Mouse (Mus musculus): ENCODE measurements around the gene Gm45837. TPM values are rescaled to one million over a fixed set of nuclear protein-coding genes. Genes with fewer than 3 reads are reported as not detected.

Gene Gm45837
- polyA plus RNA-seq (2012; fragmentation: generic; extraction: Trizol) = 0.55 TPM

- H3K36me3 ChIP-seq (ENCODE audit: control insufficient read depth, insufficient read depth) = no peaks in the 10 kb centered on the region
- no peak within 1 kb of the TSS for H3K4me3 ChIP-seq
- no peak within 1 kb of the TSS for H3K4me2 ChIP-seq (ENCODE audit: low read depth)
- H3K27me3 ChIP-seq (ENCODE audit: control insufficient read depth, insufficient read depth, insufficient read length) = no peaks in the 10 kb centered on the region
- H3ac ChIP-seq (ENCODE audit: control insufficient read depth, insufficient read length) = no peak within 1 kb of the TSS
- TF ChIP-seq MYOG (IDR thresholded peaks at IDR 0.05; ENCODE audit: control insufficient read depth in 1 of 3, insufficient read depth in 1 of 3, insufficient read length in 2 of 3, low read depth in 2 of 3) (no peak), POLR2A (IDR thresholded peaks at IDR 0.05; ENCODE audit: insufficient read length, low read depth) (no peak), MYOD1 (IDR thresholded peaks at IDR 0.05; ENCODE audit: control insufficient read depth in 1 of 3, insufficient read length in 2 of 3, low read depth in 2 of 3) (no peak), E2F4 (IDR thresholded peaks at IDR 0.05; ENCODE audit: insufficient read depth) (no peak), SRF (IDR thresholded peaks at IDR 0.05; ENCODE audit: control insufficient read depth, insufficient read length, low read depth) (no peak), POLR2AphosphoS2 (IDR thresholded peaks at IDR 0.05; ENCODE audit: insufficient read length, low read depth) (no peak), MAX (IDR thresholded peaks at IDR 0.05; ENCODE audit: low read depth) (no peak), TCF3 (IDR thresholded peaks at IDR 0.05; ENCODE audit: insufficient read length, low read depth) (no peak), CEBPB (IDR thresholded peaks at IDR 0.05; ENCODE audit: insufficient read depth, poor library complexity, severe bottlenecking) (no peak), TCF12 (IDR thresholded peaks at IDR 0.05; ENCODE audit: insufficient read depth, poor library complexity, severe bottlenecking) (no peak), USF1 (IDR thresholded peaks at IDR 0.05; ENCODE audit: low read depth) (no peak), REST (IDR thresholded peaks at IDR 0.05; ENCODE audit: insufficient read depth, insufficient read length) (no peak)
- no peaks in the 10 kb centered on the region for H3K79me2 ChIP-seq (ENCODE audit: control insufficient read depth, insufficient read depth)
These were observed at the start of gene Gm45837 for GRCm38 (mm10) chr7:101410267-101410936. Gene Gm45837 (plus strand): TSS chr7:101410886.

GRCm38 (mm10) chr7:101361021-101361420, 49.7 kb upstream of the Gm45837 start:
- no peaks in the 10 kb centered on the region for H3K36me3 ChIP-seq (ENCODE audit: control insufficient read depth, insufficient read depth)
- no peaks in the 10 kb centered on the region for H3K27me3 ChIP-seq (ENCODE audit: control insufficient read depth, insufficient read depth, insufficient read length)
- H3K4me3 ChIP-seq = no peak overlapping the region
- no peak overlapping the region for H3K4me2 ChIP-seq (ENCODE audit: low read depth)
- H3K79me2 ChIP-seq (ENCODE audit: control insufficient read depth, insufficient read depth) = no peaks in the 10 kb centered on the region
- no peak overlapping the region for H3ac ChIP-seq (ENCODE audit: control insufficient read depth, insufficient read length)
- TF ChIP-seq SRF (IDR thresholded peaks at IDR 0.05; ENCODE audit: control insufficient read depth, insufficient read length, low read depth) (no peak), TCF3 (IDR thresholded peaks at IDR 0.05; ENCODE audit: insufficient read length, low read depth) (no peak), REST (IDR thresholded peaks at IDR 0.05; ENCODE audit: insufficient read depth, insufficient read length) (no peak), MAX (IDR thresholded peaks at IDR 0.05; ENCODE audit: low read depth) (no peak), MYOD1 (IDR thresholded peaks at IDR 0.05; ENCODE audit: control insufficient read depth in 1 of 3, insufficient read length in 2 of 3, low read depth in 2 of 3) (no peak), CEBPB (IDR thresholded peaks at IDR 0.05; ENCODE audit: insufficient read depth, poor library complexity, severe bottlenecking) (no peak), USF1 (IDR thresholded peaks at IDR 0.05; ENCODE audit: low read depth) (no peak), POLR2AphosphoS2 (IDR thresholded peaks at IDR 0.05; ENCODE audit: insufficient read length, low read depth) (no peak), TCF12 (IDR thresholded peaks at IDR 0.05; ENCODE audit: insufficient read depth, poor library complexity, severe bottlenecking) (no peak), POLR2A (IDR thresholded peaks at IDR 0.05; ENCODE audit: insufficient read length, low read depth) (no peak), E2F4 (IDR thresholded peaks at IDR 0.05; ENCODE audit: insufficient read depth) (no peak), MYOG (IDR thresholded peaks at IDR 0.05; ENCODE audit: control insufficient read depth in 1 of 3, insufficient read depth in 1 of 3, insufficient read length in 2 of 3, low read depth in 2 of 3) (no peak)

- H3K4me3 ChIP-seq = no peak overlapping the region
- H3K79me2 ChIP-seq (ENCODE audit: control insufficient read depth, insufficient read depth) = no peaks in the 10 kb centered on the region
- no peak overlapping the region for H3K4me2 ChIP-seq (ENCODE audit: low read depth)
- TF ChIP-seq POLR2A (IDR thresholded peaks at IDR 0.05; ENCODE audit: insufficient read length, low read depth) (no peak), MYOG (IDR thresholded peaks at IDR 0.05; ENCODE audit: control insufficient read depth in 1 of 3, insufficient read depth in 1 of 3, insufficient read length in 2 of 3, low read depth in 2 of 3) (no peak), REST (IDR thresholded peaks at IDR 0.05; ENCODE audit: insufficient read depth, insufficient read length) (no peak), MYOD1 (IDR thresholded peaks at IDR 0.05; ENCODE audit: control insufficient read depth in 1 of 3, insufficient read length in 2 of 3, low read depth in 2 of 3) (no peak), E2F4 (IDR thresholded peaks at IDR 0.05; ENCODE audit: insufficient read depth) (no peak), TCF3 (IDR thresholded peaks at IDR 0.05; ENCODE audit: insufficient read length, low read depth) (no peak), USF1 (IDR thresholded peaks at IDR 0.05; ENCODE audit: low read depth) (no peak), TCF12 (IDR thresholded peaks at IDR 0.05; ENCODE audit: insufficient read depth, poor library complexity, severe bottlenecking) (no peak), CEBPB (IDR thresholded peaks at IDR 0.05; ENCODE audit: insufficient read depth, poor library complexity, severe bottlenecking) (no peak), SRF (IDR thresholded peaks at IDR 0.05; ENCODE audit: control insufficient read depth, insufficient read length, low read depth) (no peak)
- H3ac ChIP-seq (ENCODE audit: control insufficient read depth, insufficient read length) = no peak overlapping the region
- no peaks in the 10 kb centered on the region for H3K27me3 ChIP-seq (ENCODE audit: control insufficient read depth, insufficient read depth, insufficient read length)
- no peaks in the 10 kb centered on the region for H3K36me3 ChIP-seq (ENCODE audit: control insufficient read depth, insufficient read depth)
These were observed 48.9 kb upstream of the Gm45837 start for GRCm38 (mm10) chr7:101361767-101362166.

GRCm38 (mm10) chr7:101362791-101363191, 47.9 kb upstream of the Gm45837 start:
- no peaks in the 10 kb centered on the region for H3K36me3 ChIP-seq (ENCODE audit: control insufficient read depth, insufficient read depth)
- H3K4me3 ChIP-seq = no peak overlapping the region
- no peak overlapping the region for H3ac ChIP-seq (ENCODE audit: control insufficient read depth, insufficient read length)
- no peaks in the 10 kb centered on the region for H3K27me3 ChIP-seq (ENCODE audit: control insufficient read depth, insufficient read depth, insufficient read length)
- H3K79me2 ChIP-seq (ENCODE audit: control insufficient read depth, insufficient read depth) = no peaks in the 10 kb centered on the region
- H3K4me2 ChIP-seq (ENCODE audit: low read depth) = no peak overlapping the region
- no peak for TF ChIP-seq E2F4 (IDR thresholded peaks at IDR 0.05; ENCODE audit: insufficient read depth)
- peak in 1 of 3 experiments; percentile 26 for TF ChIP-seq MYOD1 (IDR thresholded peaks at IDR 0.05; ENCODE audit: control insufficient read depth in 1 of 3, insufficient read length in 2 of 3, low read depth in 2 of 3)
- TF ChIP-seq MYOG (IDR thresholded peaks at IDR 0.05; ENCODE audit: control insufficient read depth in 1 of 3, insufficient read depth in 1 of 3, insufficient read length in 2 of 3, low read depth in 2 of 3) = peak in 2 of 3 experiments; percentile 60 to 74
- no peak for TF ChIP-seq SRF (IDR thresholded peaks at IDR 0.05; ENCODE audit: control insufficient read depth, insufficient read length, low read depth)
